Mouse (Mus musculus) heart, embryonic 12.5 days (tissue): ENCODE measurements around the gene Mgea5. TPM values are rescaled to one million over a fixed set of nuclear protein-coding genes. Genes with fewer than 3 reads are reported as not detected.

Source experiments
- ATAC-seq: fragments of 200-750 bp; cut with Nextera tagmentation; 2 replicates; pipeline ENCODE4 v1.8.0; 2017; ENCODE audit warnings: moderate TSS enrichment, moderate library complexity; ENCODE audit not compliant: insufficient number of reproducible peaks, low FRiP score
- H3K27ac ChIP-seq: fragments of 300-500 bp; sonication (generic); 2 replicates; pipeline ENCODE4 v1.5.1; 2016; ENCODE audit warnings: mild to moderate bottlenecking, moderate library complexity; ENCODE audit not compliant: poor library complexity, severe bottlenecking
- H3K27me3 ChIP-seq: fragments of 300-500 bp; sonication (generic); replicated peaks from 2 replicates; pipeline ENCODE4 v1.6.1; 2016; ENCODE audit warnings: mild to moderate bottlenecking, moderate library complexity
- H3K36me3 ChIP-seq: fragments of 300-500 bp; sonication (generic); 2 replicates; pipeline ENCODE4 v1.6.1; 2016; ENCODE audit warnings: mild to moderate bottlenecking, moderate library complexity
- H3K4me1 ChIP-seq: fragments of 300-500 bp; sonication (generic); replicated peaks from 2 replicates; pipeline ENCODE4 v1.6.1; 2016; ENCODE audit warnings: mild to moderate bottlenecking
- H3K4me2 ChIP-seq: fragments of 300-500 bp; sonication (generic); 2 replicates; pipeline ENCODE4 v1.6.1; 2016; ENCODE audit warnings: mild to moderate bottlenecking, moderate library complexity
- H3K4me3 ChIP-seq: fragments of 300-500 bp; sonication (generic); 2 replicates; pipeline ENCODE4 v1.5.1; 2016; ENCODE audit warnings: mild to moderate bottlenecking
- H3K9ac ChIP-seq: fragments of 300-500 bp; sonication (generic); 2 replicates; pipeline ENCODE4 v1.6.1; 2016; ENCODE audit warnings: mild to moderate bottlenecking, moderate library complexity
- H3K9me3 ChIP-seq: fragments of 300-500 bp; sonication (generic); replicated peaks from 2 replicates; pipeline ENCODE4 v1.6.1; 2016; ENCODE audit warnings: mild to moderate bottlenecking, moderate library complexity
- WGBS: fragments of 180-500 bp; shearing (Covaris S2); methylation state at CpG from one replicate; pipeline ENCODE4 v1.1.7; 2016; 5-methylcytosine and 5-hydroxymethylcytosine counted together
- polyA plus RNA-seq: library from polyadenylated mRNA; unstranded; fragments of >200 nt; fragmentation: Nextera tagmentation; extraction: Ambion mirVana; gene quantifications from 2 replicates; pipeline ENCODE4 v1.2.1, GENCODE M21; 2016

Mgea5 gene
- polyA plus RNA-seq, 1 experiment from 2014 or later, result 51.7 TPM

GRCm38 (mm10) chr19:45748206-45748605 is 35.4 kb downstream of the Mgea5 start:
- H3K9me3 ChIP-seq, result no peaks in the 10 kb centered on the region
- peak overlapping the region; percentile 99 for H3K4me3 ChIP-seq
- peaks cover 41% of the 10 kb centered on the region for H3K4me1 ChIP-seq
- peak overlapping the region; percentile 98; the same call in 1 of the 2 replicates for H3K9ac ChIP-seq
- peak overlapping the region; percentile 99 for H3K4me2 ChIP-seq
- H3K27ac ChIP-seq, result no peak overlapping the region
- H3K27me3 ChIP-seq, result peaks cover 34% of the 10 kb centered on the region
- peaks cover 15% of the 10 kb centered on the region for H3K36me3 ChIP-seq
- no peak for ATAC-seq
- 33% methylated on average over 9 of the region's 9 CpGs for WGBS

- Histone ChIP-seq H3K4me2 (no peak overlapping the region), H3K27ac (no peak overlapping the region), H3K36me3 (peaks cover 7% of the 10 kb centered on the region), H3K9me3 (no peaks in the 10 kb centered on the region), H3K4me1 (peaks cover 49% of the 10 kb centered on the region), H3K27me3 (peaks cover 44% of the 10 kb centered on the region), H3K9ac (no peak overlapping the region), H3K4me3 (no peak overlapping the region)
- WGBS, result 15% methylated on average over 11 of the region's 11 CpGs
- no peak for ATAC-seq
These were observed 36.4 kb downstream of the Mgea5 start for GRCm38 (mm10) chr19:45747028-45747867.

- no peak overlapping the region for H3K27ac ChIP-seq
- WGBS, result 7% methylated on average over 29 of the region's 29 CpGs
- no peak for ATAC-seq
- no peaks in the 10 kb centered on the region for H3K36me3 ChIP-seq
- peak overlapping the region; percentile 61 for H3K4me2 ChIP-seq
- no peaks in the 10 kb centered on the region for H3K9me3 ChIP-seq
- no peak overlapping the region for H3K9ac ChIP-seq
- peaks cover 57% of the 10 kb centered on the region for H3K4me1 ChIP-seq
- H3K4me3 ChIP-seq, result peak overlapping the region; percentile 25
- peaks cover 52% of the 10 kb centered on the region for H3K27me3 ChIP-seq
These were observed 37.2 kb downstream of the Mgea5 start for GRCm38 (mm10) chr19:45746153-45747020.

- H3K4me1 ChIP-seq, result peaks cover 57% of the 10 kb centered on the region
- no peaks in the 10 kb centered on the region for H3K9me3 ChIP-seq
- H3K9ac ChIP-seq, result peak overlapping the region; percentile 43; the same call in 1 of the 2 replicates
- ATAC-seq, result no peak
- H3K4me3 ChIP-seq, result peak overlapping the region; percentile 25
- H3K36me3 ChIP-seq, result no peaks in the 10 kb centered on the region
- H3K4me2 ChIP-seq, result peak overlapping the region; percentile 61
- H3K27me3 ChIP-seq, result peaks cover 60% of the 10 kb centered on the region
- no peak overlapping the region for H3K27ac ChIP-seq
- WGBS, result 1% methylated on average over 32 of the region's 32 CpGs
These were observed 38.1 kb downstream of the Mgea5 start for GRCm38 (mm10) chr19:45745344-45746152.

GRCm38 (mm10) chr19:45743619-45744018 is 40.0 kb downstream of the Mgea5 start:
- H3K36me3 ChIP-seq, result no peaks in the 10 kb centered on the region
- peak overlapping the region; percentile 93; the same call in 1 of the 2 replicates for H3K4me2 ChIP-seq
- H3K27me3 ChIP-seq, result peaks cover 78% of the 10 kb centered on the region
- WGBS, result 14% methylated on average over 7 of the region's 7 CpGs
- H3K9me3 ChIP-seq, result no peaks in the 10 kb centered on the region
- no peak overlapping the region for H3K4me3 ChIP-seq
- H3K27ac ChIP-seq, result no peak overlapping the region
- no peak overlapping the region for H3K9ac ChIP-seq
- peaks cover 49% of the 10 kb centered on the region for H3K4me1 ChIP-seq
- ATAC-seq, result no peak

- H3K27me3 ChIP-seq, result peaks cover 83% of the 10 kb centered on the region
- H3K4me1 ChIP-seq, result peaks cover 44% of the 10 kb centered on the region
- no peak for ATAC-seq
- H3K36me3 ChIP-seq, result no peaks in the 10 kb centered on the region
- H3K9ac ChIP-seq, result peak overlapping the region; percentile 42; the same call in 1 of the 2 replicates
- WGBS, result 2% methylated on average over 24 of the region's 44 CpGs
- peak overlapping the region; percentile 93 for H3K4me2 ChIP-seq
- no peak overlapping the region for H3K27ac ChIP-seq
- peak overlapping the region; percentile 56 for H3K4me3 ChIP-seq
- no peaks in the 10 kb centered on the region for H3K9me3 ChIP-seq
These were observed 40.6 kb downstream of the Mgea5 start for GRCm38 (mm10) chr19:45742984-45743575.

GRCm38 (mm10) chr19:45742218-45742983 is 41.2 kb downstream of the Mgea5 start, which contains the start of gene Fgf8:
Gene Fgf8 (minus strand): TSS chr19:45742915.
- Histone ChIP-seq H3K27me3 (peaks cover 90% of the 10 kb centered on the region), H3K4me1 (peaks cover 43% of the 10 kb centered on the region), H3K27ac (no peak within 1 kb of the TSS), H3K36me3 (no peaks in the 10 kb centered on the region), H3K9me3 (no peaks in the 10 kb centered on the region), H3K4me2 (peak within 1 kb of the TSS; percentile 93), H3K4me3 (peak within 1 kb of the TSS; percentile 56), H3K9ac (peak within 1 kb of the TSS; percentile 42)
- under 1% methylated on average over 52 of the region's 68 CpGs for WGBS
- ATAC-seq, result no peak

- Histone ChIP-seq H3K27me3 (peaks cover 93% of the 10 kb centered on the region), H3K9ac (no peak overlapping the region), H3K27ac (no peak overlapping the region), H3K9me3 (no peaks in the 10 kb centered on the region), H3K4me2 (peak overlapping the region; percentile 93), H3K36me3 (no peaks in the 10 kb centered on the region), H3K4me3 (peak overlapping the region; percentile 56), H3K4me1 (peaks cover 40% of the 10 kb centered on the region)
- no peak for ATAC-seq
- 3% methylated on average over 45 of the region's 45 CpGs for WGBS
These were observed 42.0 kb downstream of the Mgea5 start for GRCm38 (mm10) chr19:45741431-45742217.

- Histone ChIP-seq H3K4me2 (no peak overlapping the region), H3K27ac (no peak overlapping the region), H3K4me1 (peaks cover 33% of the 10 kb centered on the region), H3K36me3 (no peaks in the 10 kb centered on the region), H3K4me3 (no peak overlapping the region), H3K9ac (no peak overlapping the region), H3K9me3 (no peaks in the 10 kb centered on the region), H3K27me3 (peaks cover 95% of the 10 kb centered on the region)
- no peak for ATAC-seq
- WGBS, result 20% methylated on average over 7 of the region's 7 CpGs
These were observed 42.8 kb downstream of the Mgea5 start for GRCm38 (mm10) chr19:45740817-45741216.
